1 mouse cellular context compared by ENCODE assay signal in genomic region chr16:36505913-36506312, GRCm38 (mm10).
TF ChIP-seq lines count a peak whose summit lies in the region.

No protein-coding gene starts in this region.

TF ChIP-seq in MEL, 35 proteins besides CTCF, POLR2A, EP300 and RAD21 (continued from another document):
- no peak for TF ChIP-seq BHLHE40 (IDR thresholded peaks at IDR 0.05; ENCODE audit: borderline replicate concordance, low read depth, low read length)
- no peak for TF ChIP-seq KAT2A (conservative IDR thresholded peaks at IDR 0.05; ENCODE audit: low read depth, low read length)
